Mouse (Mus musculus): ENCODE measurements around the gene Msh5. TPM values are rescaled to one million over a fixed set of nuclear protein-coding genes. Genes with fewer than 3 reads are reported as not detected.
"Not testable (repeated sequence)": the region's sequence is repeated elsewhere in the genome, so short reads cannot be mapped to it uniquely, and the experiment has no call there.

The Msh5 gene
- polyA plus RNA-seq, 1 experiment from 2014 or later: 4.5 TPM

DNA sequence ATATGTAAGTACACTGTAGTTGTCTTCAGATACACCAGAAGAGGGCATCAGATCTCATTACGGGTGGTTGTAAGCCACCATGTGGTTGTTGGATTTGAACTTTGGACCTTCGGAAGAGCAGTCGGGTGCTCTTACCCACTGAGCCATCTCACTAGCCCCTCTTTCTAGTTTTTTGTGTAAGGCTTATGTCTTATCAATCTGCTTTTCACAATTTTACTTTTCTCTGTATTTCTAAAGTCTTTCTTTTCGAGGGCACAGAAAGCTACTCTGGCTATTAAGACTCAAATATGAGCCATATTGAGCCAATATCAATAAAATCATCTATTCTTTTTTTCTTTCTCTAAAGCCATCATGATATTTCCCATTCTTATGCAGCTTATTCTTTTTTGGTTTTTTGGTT lies 51.4 kb downstream of the Msh5 start:
- WGBS: 95% methylated on average over 4 of the region's 4 CpGs

DNA sequence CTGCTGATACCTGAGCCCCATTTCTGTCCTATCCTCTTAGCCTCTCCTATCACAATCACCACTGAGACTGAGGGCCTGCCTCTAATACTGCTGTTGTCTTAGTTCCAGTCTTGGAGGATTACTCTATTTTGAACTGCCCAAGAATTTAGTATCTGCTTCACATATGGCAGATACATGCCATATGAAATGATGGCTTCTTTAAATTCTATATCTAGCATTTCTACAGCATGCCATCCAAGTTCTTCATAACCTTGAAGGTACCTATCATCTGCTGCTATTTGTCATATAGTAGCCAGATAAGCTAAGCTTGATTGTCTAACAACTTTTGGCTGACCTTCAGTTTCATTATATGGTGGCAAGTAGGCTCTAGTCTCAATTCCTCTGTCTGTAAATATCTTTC lies 51.8 kb downstream of the Msh5 start:
- Histone ChIP-seq H3K27me3 (no peaks in the 10 kb centered on the region), H3K36me3 (ENCODE audit: poor library complexity, severe bottlenecking) (peaks cover 55% of the 10 kb centered on the region), H3K4me2 (no peak overlapping the region), H3K27ac (no peak overlapping the region), H3K9me3 (replicated peaks) (no peaks in the 10 kb centered on the region), H3K9ac (no peak overlapping the region), H3K4me1 (peaks cover 33% of the 10 kb centered on the region), H3K4me3 (no peak overlapping the region)
- ATAC-seq: no peak

More for the DNA sequence above, 51.4 kb downstream of the Msh5 start:
- H3K9ac ChIP-seq; ATAC-seq; H3K27me3 ChIP-seq; H3K4me3 ChIP-seq; H3K9me3 ChIP-seq (replicated peaks); H3K27ac ChIP-seq; H3K4me2 ChIP-seq: not testable (repeated sequence)
- H3K36me3 ChIP-seq (ENCODE audit: poor library complexity, severe bottlenecking): peaks cover 53% of the 10 kb centered on the region
- H3K4me1 ChIP-seq: peaks cover 37% of the 10 kb centered on the region

- Histone ChIP-seq H3K4me2 (no peak overlapping the region), H3K27me3 (no peaks in the 10 kb centered on the region), H3K4me1 (peaks cover 26% of the 10 kb centered on the region), H3K27ac (no peak overlapping the region), H3K9ac (no peak overlapping the region), H3K36me3 (ENCODE audit: poor library complexity, severe bottlenecking) (peaks cover 32% of the 10 kb centered on the region), H3K4me3 (no peak overlapping the region), H3K9me3 (replicated peaks) (no peaks in the 10 kb centered on the region)
- no peak for ATAC-seq
- WGBS: 67% methylated on average over 2 of the region's 2 CpGs
These were observed 62.3 kb downstream of the Msh5 start for GRCm38 (mm10) chr17:34984218-34984617.

DNA sequence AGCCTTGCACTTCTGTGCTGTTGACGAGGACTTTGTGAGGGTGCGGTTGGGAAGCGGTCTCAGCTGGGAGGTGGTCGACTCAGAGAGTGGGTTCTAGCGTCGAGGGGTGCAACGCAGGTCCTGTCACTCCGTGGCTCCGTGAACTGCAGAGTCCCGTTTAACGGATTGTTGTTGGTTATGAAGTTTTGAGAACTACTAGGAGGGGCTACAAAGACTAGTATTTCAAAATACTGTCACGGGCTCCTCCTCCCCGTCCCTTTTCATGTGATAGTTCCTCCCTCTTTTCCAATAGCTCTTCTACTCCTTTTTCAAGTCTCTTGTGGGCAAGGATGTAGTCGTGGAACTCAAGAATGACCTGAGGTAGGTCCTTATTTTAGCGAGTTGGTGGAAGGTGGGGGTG lies 64.2 kb downstream of the Msh5 start:
- H3K9me3 ChIP-seq (replicated peaks): no peaks in the 10 kb centered on the region
- no peaks in the 10 kb centered on the region for H3K27me3 ChIP-seq
- H3K4me1 ChIP-seq: peaks cover 26% of the 10 kb centered on the region
- peaks cover 22% of the 10 kb centered on the region for H3K36me3 ChIP-seq (ENCODE audit: poor library complexity, severe bottlenecking)
- peak overlapping the region; percentile 88 for H3K4me3 ChIP-seq
- ATAC-seq: no peak; the same call in 1 of the 2 replicates
- WGBS: 0% methylated on average over 15 of the region's 15 CpGs
- peak overlapping the region; percentile 89 for H3K4me2 ChIP-seq
- H3K9ac ChIP-seq: peak overlapping the region; percentile 92
- H3K27ac ChIP-seq: peak overlapping the region; percentile 97

GRCm38 (mm10) chr17:34981690-34982180 lies 64.8 kb downstream of the Msh5 start, which contains the start of gene Lsm2:
Gene Lsm2, plus strand, starts transcription at chr17:34981862.
- Histone ChIP-seq H3K4me3 (peak within 1 kb of the TSS; percentile 88), H3K9me3 (replicated peaks) (no peaks in the 10 kb centered on the region), H3K4me2 (peak within 1 kb of the TSS; percentile 89), H3K36me3 (ENCODE audit: poor library complexity, severe bottlenecking) (peaks cover 20% of the 10 kb centered on the region), H3K27ac (peak within 1 kb of the TSS; percentile 97), H3K27me3 (no peaks in the 10 kb centered on the region), H3K4me1 (peaks cover 26% of the 10 kb centered on the region), H3K9ac (peak within 1 kb of the TSS; percentile 92)
- ATAC-seq: peak; percentile 97
- WGBS: under 1% methylated on average over 58 of the region's 58 CpGs

GRCm38 (mm10) chr17:34980655-34981054 lies 65.9 kb downstream of the Msh5 start:
- Histone ChIP-seq H3K4me2 (peak overlapping the region; percentile 89), H3K27me3 (no peaks in the 10 kb centered on the region), H3K9ac (peak overlapping the region; percentile 92), H3K27ac (peak overlapping the region; percentile 97; the same call in 1 of the 2 replicates), H3K4me3 (peak overlapping the region; percentile 88), H3K4me1 (peaks cover 26% of the 10 kb centered on the region), H3K9me3 (replicated peaks) (no peaks in the 10 kb centered on the region), H3K36me3 (ENCODE audit: poor library complexity, severe bottlenecking) (peaks cover 10% of the 10 kb centered on the region)
- no peak for ATAC-seq
- WGBS: 21% methylated on average over 2 of the region's 2 CpGs

GRCm38 (mm10) chr17:34979631-34980030 lies 66.9 kb downstream of the Msh5 start:
- H3K4me2 ChIP-seq: no peak overlapping the region
- H3K4me1 ChIP-seq: peaks cover 26% of the 10 kb centered on the region
- no peaks in the 10 kb centered on the region for H3K27me3 ChIP-seq
- H3K9ac ChIP-seq: peak overlapping the region; percentile 36; the same call in 1 of the 2 replicates
- no peak overlapping the region for H3K27ac ChIP-seq
- H3K36me3 ChIP-seq (ENCODE audit: poor library complexity, severe bottlenecking): no peaks in the 10 kb centered on the region
- no peak overlapping the region for H3K4me3 ChIP-seq
- no peaks in the 10 kb centered on the region for H3K9me3 ChIP-seq (replicated peaks)
- ATAC-seq: no peak
- 95% methylated on average over 4 of the region's 4 CpGs for WGBS

Other genes with a start within 250 kb of the Msh5 start
- gene Cyp21a1, start 242.2 kb downstream of the Msh5 start, polyA plus RNA-seq (2015; fragmentation: Nextera tagmentation; extraction: Ambion mirVana): not detected in 2 replicates
- 36.6 and 40.0 TPM in 2 replicates for gene Stk19, start 209.8 kb downstream of the Msh5 start, polyA plus RNA-seq (2015; fragmentation: Nextera tagmentation; extraction: Ambion mirVana)
- 68.6 and 75.7 TPM in 2 replicates for gene Dxo, start 209.7 kb downstream of the Msh5 start, polyA plus RNA-seq (2015; fragmentation: Nextera tagmentation; extraction: Ambion mirVana)
- 50.1 and 57.9 TPM in 2 replicates for gene Skiv2l, start 196.5 kb downstream of the Msh5 start, polyA plus RNA-seq (2015; fragmentation: Nextera tagmentation; extraction: Ambion mirVana)
- gene Nelfe, start 196.4 kb downstream of the Msh5 start, polyA plus RNA-seq (2015; fragmentation: Nextera tagmentation; extraction: Ambion mirVana): 106 and 109 TPM in 2 replicates
- gene Cfb, start 184.2 kb downstream of the Msh5 start, polyA plus RNA-seq (2015; fragmentation: Nextera tagmentation; extraction: Ambion mirVana): 1.9 and 2.0 TPM in 2 replicates
- 7.8 and 9.7 TPM in 2 replicates for gene Zbtb12, start 167.3 kb downstream of the Msh5 start, polyA plus RNA-seq (2015; fragmentation: Nextera tagmentation; extraction: Ambion mirVana)
- gene Gm20547, start 164.7 kb downstream of the Msh5 start, polyA plus RNA-seq (2015; fragmentation: Nextera tagmentation; extraction: Ambion mirVana): not detected in 2 replicates
- gene C2, start 148.5 kb downstream of the Msh5 start, polyA plus RNA-seq (2015; fragmentation: Nextera tagmentation; extraction: Ambion mirVana): 0.74 and 1.4 TPM in 2 replicates
- gene Ehmt2, start 148.3 kb downstream of the Msh5 start, polyA plus RNA-seq (2015; fragmentation: Nextera tagmentation; extraction: Ambion mirVana): 97.9 and 107 TPM in 2 replicates
- not detected in 2 replicates for gene Slc44a4, start 132.3 kb downstream of the Msh5 start, polyA plus RNA-seq (2015; fragmentation: Nextera tagmentation; extraction: Ambion mirVana)
- gene Neu1, start 115.5 kb downstream of the Msh5 start, polyA plus RNA-seq (2015; fragmentation: Nextera tagmentation; extraction: Ambion mirVana): 18.0 and 18.7 TPM in 2 replicates
- gene Hspa1b, start 87.5 kb downstream of the Msh5 start, polyA plus RNA-seq (2015; fragmentation: Nextera tagmentation; extraction: Ambion mirVana): 0.10 and 0.12 TPM in 2 replicates
- not detected in 2 replicates for gene Gm20481, start 76.8 kb downstream of the Msh5 start, polyA plus RNA-seq (2015; fragmentation: Nextera tagmentation; extraction: Ambion mirVana)
- gene Hspa1a, start 74.6 kb downstream of the Msh5 start, polyA plus RNA-seq (2015; fragmentation: Nextera tagmentation; extraction: Ambion mirVana): 1.5 and 1.6 TPM in 2 replicates
- gene Hspa1l, start 74.0 kb downstream of the Msh5 start, polyA plus RNA-seq (2015; fragmentation: Nextera tagmentation; extraction: Ambion mirVana): 1.00 and 1.3 TPM in 2 replicates
- gene Lsm2, start 64.9 kb downstream of the Msh5 start, polyA plus RNA-seq (2015; fragmentation: Nextera tagmentation; extraction: Ambion mirVana): 203 and 213 TPM in 2 replicates
- 88.4 and 104 TPM in 2 replicates for gene Vars, start 45.8 kb downstream of the Msh5 start, polyA plus RNA-seq (2015; fragmentation: Nextera tagmentation; extraction: Ambion mirVana)
- 0.18 and 0.20 TPM in 2 replicates for gene Vwa7, start 30.2 kb downstream of the Msh5 start, polyA plus RNA-seq (2015; fragmentation: Nextera tagmentation; extraction: Ambion mirVana)
- 7.2 and 7.8 TPM in 2 replicates for gene Sapcd1, start 18.7 kb downstream of the Msh5 start, polyA plus RNA-seq (2015; fragmentation: Nextera tagmentation; extraction: Ambion mirVana)
- 141 and 147 TPM in 2 replicates for gene Clic1, start 3.2 kb upstream of the Msh5 start, polyA plus RNA-seq (2015; fragmentation: Nextera tagmentation; extraction: Ambion mirVana)
- gene Ddah2, start 12.3 kb upstream of the Msh5 start, polyA plus RNA-seq (2015; fragmentation: Nextera tagmentation; extraction: Ambion mirVana): 543 and 566 TPM in 2 replicates
- not detected in 2 replicates for gene Ly6g6c, start 18.6 kb upstream of the Msh5 start, polyA plus RNA-seq (2015; fragmentation: Nextera tagmentation; extraction: Ambion mirVana)
- 0.29 and 0.56 TPM in 2 replicates for gene Mpig6b, start 19.4 kb upstream of the Msh5 start, polyA plus RNA-seq (2015; fragmentation: Nextera tagmentation; extraction: Ambion mirVana)
- gene Ly6g6e, start 30.2 kb upstream of the Msh5 start, polyA plus RNA-seq (2015; fragmentation: Nextera tagmentation; extraction: Ambion mirVana): 1.7 and 2.3 TPM in 2 replicates
- 0.58 and 0.81 TPM in 2 replicates for gene Ly6g6d, start 31.3 kb upstream of the Msh5 start, polyA plus RNA-seq (2015; fragmentation: Nextera tagmentation; extraction: Ambion mirVana)
- 0.25 TPM in 1 of 2 replicates, not detected in the other for gene Ly6g6f, start 38.9 kb upstream of the Msh5 start, polyA plus RNA-seq (2015; fragmentation: Nextera tagmentation; extraction: Ambion mirVana)
- gene Abhd16a, start 42.5 kb upstream of the Msh5 start, polyA plus RNA-seq (2015; fragmentation: Nextera tagmentation; extraction: Ambion mirVana): 74.9 and 77.6 TPM in 2 replicates
- not detected in 2 replicates for gene Ly6g5c, start 61.5 kb upstream of the Msh5 start, polyA plus RNA-seq (2015; fragmentation: Nextera tagmentation; extraction: Ambion mirVana)
- gene Ly6g5b, start 68.7 kb upstream of the Msh5 start, polyA plus RNA-seq (2015; fragmentation: Nextera tagmentation; extraction: Ambion mirVana): 1.2 and 1.3 TPM in 2 replicates
- 32.4 and 33.3 TPM in 2 replicates for gene Gpank1, start 74.7 kb upstream of the Msh5 start, polyA plus RNA-seq (2015; fragmentation: Nextera tagmentation; extraction: Ambion mirVana)
- 339 and 356 TPM in 2 replicates for gene Csnk2b, start 75.3 kb upstream of the Msh5 start, polyA plus RNA-seq (2015; fragmentation: Nextera tagmentation; extraction: Ambion mirVana)
- 8.3 and 8.6 TPM in 2 replicates for gene D17H6S53E, start 79.6 kb upstream of the Msh5 start, polyA plus RNA-seq (2015; fragmentation: Nextera tagmentation; extraction: Ambion mirVana)
- 0.93 and 0.99 TPM in 2 replicates for gene Apom, start 85.3 kb upstream of the Msh5 start, polyA plus RNA-seq (2015; fragmentation: Nextera tagmentation; extraction: Ambion mirVana)
- 82.5 and 82.6 TPM in 2 replicates for gene Bag6, start 88.4 kb upstream of the Msh5 start, polyA plus RNA-seq (2015; fragmentation: Nextera tagmentation; extraction: Ambion mirVana)
- 213 TPM in 2 replicates for gene Prrc2a, start 118.2 kb upstream of the Msh5 start, polyA plus RNA-seq (2015; fragmentation: Nextera tagmentation; extraction: Ambion mirVana)
- gene Aif1, start 129.3 kb upstream of the Msh5 start, polyA plus RNA-seq (2015; fragmentation: Nextera tagmentation; extraction: Ambion mirVana): 5.6 and 6.0 TPM in 2 replicates
- 3.5 and 4.2 TPM in 2 replicates for gene Lst1, start 141.7 kb upstream of the Msh5 start, polyA plus RNA-seq (2015; fragmentation: Nextera tagmentation; extraction: Ambion mirVana)
- 0.20 TPM in 1 of 2 replicates, not detected in the other for gene Ltb, start 147.7 kb upstream of the Msh5 start, polyA plus RNA-seq (2015; fragmentation: Nextera tagmentation; extraction: Ambion mirVana)
- gene Tnf, start 155.3 kb upstream of the Msh5 start, polyA plus RNA-seq (2015; fragmentation: Nextera tagmentation; extraction: Ambion mirVana): not detected in 2 replicates
- gene Lta, start 158.6 kb upstream of the Msh5 start, polyA plus RNA-seq (2015; fragmentation: Nextera tagmentation; extraction: Ambion mirVana): 0.16 TPM in 1 of 2 replicates, not detected in the other
- 0.37 and 0.59 TPM in 2 replicates for gene Gm16181, start 174.1 kb upstream of the Msh5 start, polyA plus RNA-seq (2015; fragmentation: Nextera tagmentation; extraction: Ambion mirVana)
- 20.8 and 24.3 TPM in 2 replicates for gene Atp6v1g2, start 186.9 kb upstream of the Msh5 start, polyA plus RNA-seq (2015; fragmentation: Nextera tagmentation; extraction: Ambion mirVana)
- 10.5 and 11.2 TPM in 2 replicates for gene Nfkbil1, start 189.0 kb upstream of the Msh5 start, polyA plus RNA-seq (2015; fragmentation: Nextera tagmentation; extraction: Ambion mirVana)
- 592 and 632 TPM in 2 replicates for gene Ddx39b, start 195.0 kb upstream of the Msh5 start, polyA plus RNA-seq (2015; fragmentation: Nextera tagmentation; extraction: Ambion mirVana)
- 37.7 and 45.8 TPM in 2 replicates for gene H2-D1, start 216.0 kb upstream of the Msh5 start, polyA plus RNA-seq (2015; fragmentation: Nextera tagmentation; extraction: Ambion mirVana)